Mouse (Mus musculus) olfactory bulb, adult 2 months (tissue): Measurements from ENCODE around the gene Tcf7l2.

Experiments used
- CTCF ChIP-seq: fragments of 200-500 bp; IDR thresholded peaks from 2 replicates; pipeline ENCODE4 v1.5.1; 2012; ENCODE audit warnings: low read depth, mild to moderate bottlenecking, low read length, moderate library complexity; ENCODE audit not compliant: insufficient read depth
- POLR2A ChIP-seq: fragments of 200-500 bp; IDR thresholded peaks from 2 replicates; pipeline ENCODE4 v1.6.1; 2012; ENCODE audit warnings: mild to moderate bottlenecking, low read depth, low read length, moderate library complexity; ENCODE audit not compliant: insufficient read depth

DNA sequence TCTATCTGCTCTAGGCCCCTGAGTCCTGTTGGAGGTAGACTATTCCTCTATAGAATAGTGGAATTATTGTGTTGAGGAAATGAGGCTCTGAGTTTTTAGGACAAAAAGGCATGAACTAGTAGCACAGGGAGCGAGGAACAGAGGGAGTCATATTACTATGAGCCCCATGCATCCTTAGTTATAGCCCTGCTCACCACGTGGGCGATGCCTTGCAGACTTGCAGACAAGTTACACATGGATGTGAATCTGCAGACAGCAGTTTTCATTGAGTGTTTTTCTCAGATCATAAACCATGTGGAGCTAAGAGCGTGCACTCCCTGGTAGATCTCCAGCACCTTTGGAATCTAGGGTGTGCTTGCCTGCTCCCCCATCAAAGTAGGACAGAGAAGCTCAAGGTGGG, 90.5 kb downstream of the Tcf7l2 start:
- TF ChIP-seq POLR2A, result no peak
- TF ChIP-seq CTCF, result no peak
